Mouse (Mus musculus): ENCODE data around the gene Zfp382.
"Not testable (repeated sequence)": the region's sequence is repeated elsewhere in the genome, so short reads cannot be mapped to it uniquely, and the experiment has no call there.

The Zfp382 gene

GRCm38 (mm10) chr7:30121308-30122187 lies at the start of gene Zfp382:
Zfp382 (plus strand) TSS chr7:30121942.
- peak; percentile 77 for DNase-seq (ENCODE audit: low spot score)

GRCm38 (mm10) chr7:30072146-30073028 lies 49.4 kb upstream of the Zfp382 start, which contains the start of gene Zfp82:
Zfp82 (minus strand) TSS chr7:30072900.
- DNase-seq (ENCODE audit: low spot score), result peak; percentile 79

GRCm38 (mm10) chr7:30086524-30086923 lies 35.2 kb upstream of the Zfp382 start:
- no peak for DNase-seq (ENCODE audit: low spot score)

GRCm38 (mm10) chr7:30089405-30089804 lies 32.3 kb upstream of the Zfp382 start:
- no peak for DNase-seq (ENCODE audit: low spot score)

- DNase-seq (ENCODE audit: low spot score), result peak; percentile 95
These were observed 31.4 kb upstream of the Zfp382 start, which contains the start of the genes Gm26920 and Zfp566 for GRCm38 (mm10) chr7:30090092-30090969. Gm26920 (minus strand) TSS chr7:30090410. Zfp566 (minus strand) TSS chr7:30090527.

- DNase-seq (ENCODE audit: low spot score), result peak; percentile 30
These were observed 30.7 kb upstream of the Zfp382 start for GRCm38 (mm10) chr7:30090970-30091585.

- no peak for DNase-seq (ENCODE audit: low spot score)
These were observed 29.1 kb upstream of the Zfp382 start for GRCm38 (mm10) chr7:30092666-30093065.

- no peak for DNase-seq (ENCODE audit: low spot score)
These were observed 27.8 kb upstream of the Zfp382 start for GRCm38 (mm10) chr7:30093918-30094415.

- DNase-seq (ENCODE audit: low spot score), result peak; percentile 79
These were observed 26.9 kb upstream of the Zfp382 start, which contains the start of gene Zfp260 for GRCm38 (mm10) chr7:30094646-30095429. Zfp260 (plus strand) TSS chr7:30094777.

GRCm38 (mm10) chr7:30095551-30096125 lies 26.1 kb upstream of the Zfp382 start:
- no peak for DNase-seq (ENCODE audit: low spot score)

GRCm38 (mm10) chr7:30099297-30099696 lies 22.4 kb upstream of the Zfp382 start:
- DNase-seq (ENCODE audit: low spot score), result no peak

- DNase-seq (ENCODE audit: low spot score), result no peak
These were observed 5.7 kb upstream of the Zfp382 start for GRCm38 (mm10) chr7:30116076-30116475.

- DNase-seq (ENCODE audit: low spot score), result not testable (repeated sequence)
These were observed 3.8 kb upstream of the Zfp382 start for GRCm38 (mm10) chr7:30117935-30118334.

- peak; percentile 3 for DNase-seq (ENCODE audit: low spot score)
These were observed 417 bp downstream of the Zfp382 start for GRCm38 (mm10) chr7:30122188-30122530.

GRCm38 (mm10) chr7:30129900-30130299 lies 8.2 kb downstream of the Zfp382 start:
- no peak for DNase-seq (ENCODE audit: low spot score)

GRCm38 (mm10) chr7:30132396-30132795 lies 10.7 kb downstream of the Zfp382 start:
- DNase-seq (ENCODE audit: low spot score), result no peak

- no peak for DNase-seq (ENCODE audit: low spot score)
These were observed 15.1 kb downstream of the Zfp382 start for GRCm38 (mm10) chr7:30136826-30137225.

GRCm38 (mm10) chr7:30143170-30143554 lies 21.4 kb downstream of the Zfp382 start:
- no peak for DNase-seq (ENCODE audit: low spot score)

- DNase-seq (ENCODE audit: low spot score), result no peak
These were observed 21.9 kb downstream of the Zfp382 start for GRCm38 (mm10) chr7:30143555-30144209.
